Mouse (Mus musculus): ENCODE measurements around the gene March10. TPM values are rescaled to one million over a fixed set of nuclear protein-coding genes. Genes with fewer than 3 reads are reported as not detected.

March10 gene
- polyA plus RNA-seq, 1 experiment, result not detected

- 70% methylated on average over 6 of the region's 6 CpGs for WGBS
- TF ChIP-seq POLR2A (IDR thresholded peaks at IDR 0.05; ENCODE audit: low read depth, low read length), result no peak
- no peak for TF ChIP-seq CTCF (IDR thresholded peaks at IDR 0.05; ENCODE audit: extremely low read depth, insufficient read length, insufficient replicate concordance, low read depth, low read length)
- no peaks in the 10 kb centered on the region for H3K27me3 ChIP-seq (ENCODE audit: control insufficient read depth, insufficient read depth, low read length)
- no peaks in the 10 kb centered on the region; the same call in 1 of the 2 replicates for H3K4me1 ChIP-seq (ENCODE audit: control insufficient read depth, insufficient read depth, insufficient read length, low read length)
- no peak overlapping the region for H3K27ac ChIP-seq (ENCODE audit: insufficient read depth, low read depth, low read length)
- no peak overlapping the region for H3K4me3 ChIP-seq (ENCODE audit: low read depth, low read length)
- no peaks in the 10 kb centered on the region for H3K36me3 ChIP-seq (ENCODE audit: control insufficient read depth, insufficient read depth, low read length)
Observed at GRCm38 (mm10) chr11:105474352-105474736, 17.8 kb upstream of the March10 start.

GRCm38 (mm10) chr11:105473716-105474351, 17.3 kb upstream of the March10 start:
- H3K4me3 ChIP-seq (ENCODE audit: low read depth, low read length), result no peak overlapping the region
- no peak for TF ChIP-seq CTCF (IDR thresholded peaks at IDR 0.05; ENCODE audit: extremely low read depth, insufficient read length, insufficient replicate concordance, low read depth, low read length)
- TF ChIP-seq POLR2A (IDR thresholded peaks at IDR 0.05; ENCODE audit: low read depth, low read length), result no peak
- H3K4me1 ChIP-seq (ENCODE audit: control insufficient read depth, insufficient read depth, insufficient read length, low read length), result no peaks in the 10 kb centered on the region; the same call in 1 of the 2 replicates
- 66% methylated on average over 5 of the region's 5 CpGs for WGBS
- H3K36me3 ChIP-seq (ENCODE audit: control insufficient read depth, insufficient read depth, low read length), result no peaks in the 10 kb centered on the region
- no peaks in the 10 kb centered on the region for H3K27me3 ChIP-seq (ENCODE audit: control insufficient read depth, insufficient read depth, low read length)
- H3K27ac ChIP-seq (ENCODE audit: insufficient read depth, low read depth, low read length), result no peak overlapping the region

- no peaks in the 10 kb centered on the region for H3K27me3 ChIP-seq (ENCODE audit: control insufficient read depth, insufficient read depth, low read length)
- 81% methylated on average over 4 of the region's 4 CpGs for WGBS
- no peak for TF ChIP-seq POLR2A (IDR thresholded peaks at IDR 0.05; ENCODE audit: low read depth, low read length)
- TF ChIP-seq CTCF (IDR thresholded peaks at IDR 0.05; ENCODE audit: extremely low read depth, insufficient read length, insufficient replicate concordance, low read depth, low read length), result no peak
- no peaks in the 10 kb centered on the region; the same call in 1 of the 2 replicates for H3K4me1 ChIP-seq (ENCODE audit: control insufficient read depth, insufficient read depth, insufficient read length, low read length)
- H3K4me3 ChIP-seq (ENCODE audit: low read depth, low read length), result no peak overlapping the region
- H3K36me3 ChIP-seq (ENCODE audit: control insufficient read depth, insufficient read depth, low read length), result no peaks in the 10 kb centered on the region
- no peak overlapping the region for H3K27ac ChIP-seq (ENCODE audit: insufficient read depth, low read depth, low read length)
Observed at GRCm38 (mm10) chr11:105472610-105473009, 16.1 kb upstream of the March10 start.

- TF ChIP-seq POLR2A (IDR thresholded peaks at IDR 0.05; ENCODE audit: low read depth, low read length), result no peak
- H3K36me3 ChIP-seq (ENCODE audit: control insufficient read depth, insufficient read depth, low read length), result no peaks in the 10 kb centered on the region
- no peaks in the 10 kb centered on the region for H3K27me3 ChIP-seq (ENCODE audit: control insufficient read depth, insufficient read depth, low read length)
- 95% methylated on average over 4 of the region's 4 CpGs for WGBS
- no peaks in the 10 kb centered on the region; the same call in 1 of the 2 replicates for H3K4me1 ChIP-seq (ENCODE audit: control insufficient read depth, insufficient read depth, insufficient read length, low read length)
- H3K27ac ChIP-seq (ENCODE audit: insufficient read depth, low read depth, low read length), result no peak overlapping the region
- no peak overlapping the region for H3K4me3 ChIP-seq (ENCODE audit: low read depth, low read length)
Observed at GRCm38 (mm10) chr11:105470896-105471295, 14.4 kb upstream of the March10 start.

- Histone ChIP-seq H3K4me3 (ENCODE audit: low read depth, low read length) (no peak overlapping the region), H3K27ac (ENCODE audit: insufficient read depth, low read depth, low read length) (no peak overlapping the region), H3K27me3 (ENCODE audit: control insufficient read depth, insufficient read depth, low read length) (no peaks in the 10 kb centered on the region), H3K4me1 (ENCODE audit: control insufficient read depth, insufficient read depth, insufficient read length, low read length) (no peaks in the 10 kb centered on the region; the same call in 1 of the 2 replicates), H3K36me3 (ENCODE audit: control insufficient read depth, insufficient read depth, low read length) (no peaks in the 10 kb centered on the region)
- TF ChIP-seq CTCF (IDR thresholded peaks at IDR 0.05; ENCODE audit: extremely low read depth, insufficient read length, insufficient replicate concordance, low read depth, low read length), result no peak
- TF ChIP-seq POLR2A (IDR thresholded peaks at IDR 0.05; ENCODE audit: low read depth, low read length), result no peak
- WGBS, result 80% methylated on average over 4 of the region's 4 CpGs
Observed at GRCm38 (mm10) chr11:105469561-105469960, 13.0 kb upstream of the March10 start.

GRCm38 (mm10) chr11:105469091-105469507, 12.6 kb upstream of the March10 start:
- H3K36me3 ChIP-seq (ENCODE audit: control insufficient read depth, insufficient read depth, low read length), result no peaks in the 10 kb centered on the region
- H3K27ac ChIP-seq (ENCODE audit: insufficient read depth, low read depth, low read length), result no peak overlapping the region
- H3K27me3 ChIP-seq (ENCODE audit: control insufficient read depth, insufficient read depth, low read length), result no peaks in the 10 kb centered on the region
- WGBS, result 75% methylated on average over 8 of the region's 8 CpGs
- no peaks in the 10 kb centered on the region; the same call in 1 of the 2 replicates for H3K4me1 ChIP-seq (ENCODE audit: control insufficient read depth, insufficient read depth, insufficient read length, low read length)
- TF ChIP-seq CTCF (IDR thresholded peaks at IDR 0.05; ENCODE audit: extremely low read depth, insufficient read length, insufficient replicate concordance, low read depth, low read length), result no peak
- no peak for TF ChIP-seq POLR2A (IDR thresholded peaks at IDR 0.05; ENCODE audit: low read depth, low read length)
- H3K4me3 ChIP-seq (ENCODE audit: low read depth, low read length), result no peak overlapping the region

GRCm38 (mm10) chr11:105468436-105468835, 11.9 kb upstream of the March10 start:
- no peak overlapping the region for H3K27ac ChIP-seq (ENCODE audit: insufficient read depth, low read depth, low read length)
- no peaks in the 10 kb centered on the region; the same call in 1 of the 2 replicates for H3K4me1 ChIP-seq (ENCODE audit: control insufficient read depth, insufficient read depth, insufficient read length, low read length)
- TF ChIP-seq POLR2A (IDR thresholded peaks at IDR 0.05; ENCODE audit: low read depth, low read length), result no peak
- TF ChIP-seq CTCF (IDR thresholded peaks at IDR 0.05; ENCODE audit: extremely low read depth, insufficient read length, insufficient replicate concordance, low read depth, low read length), result no peak
- H3K4me3 ChIP-seq (ENCODE audit: low read depth, low read length), result no peak overlapping the region
- no peaks in the 10 kb centered on the region for H3K27me3 ChIP-seq (ENCODE audit: control insufficient read depth, insufficient read depth, low read length)
- 88% methylated on average over 5 of the region's 5 CpGs for WGBS
- no peaks in the 10 kb centered on the region for H3K36me3 ChIP-seq (ENCODE audit: control insufficient read depth, insufficient read depth, low read length)

All from small intestine, adult 2 months (tissue).